Mouse (Mus musculus) retina, postnatal 7 days (tissue): ENCODE data around the gene Rbpj.
"Not testable (repeated sequence)": the region's sequence is repeated elsewhere in the genome, so short reads cannot be mapped to it uniquely, and the experiment has no call there.

Source experiments
- DNase-seq: peaks from one replicate; pipeline ENCODE4 v3.0.0-alpha.2; 2012; ENCODE audit warnings: low read depth, low spot score

Rbpj gene

GRCm38 (mm10) chr5:53511426-53511825, 45.5 kb downstream of the Rbpj start:
- no peak for DNase-seq

- no peak for DNase-seq
These were observed 49.1 kb downstream of the Rbpj start for GRCm38 (mm10) chr5:53514959-53515612.

- DNase-seq: no peak
These were observed 50.5 kb downstream of the Rbpj start for GRCm38 (mm10) chr5:53516482-53516881.

GRCm38 (mm10) chr5:53517802-53518201, 51.9 kb downstream of the Rbpj start:
- DNase-seq: no peak

GRCm38 (mm10) chr5:53519131-53519530, 53.2 kb downstream of the Rbpj start:
- DNase-seq: no peak

GRCm38 (mm10) chr5:53519998-53520577, 54.1 kb downstream of the Rbpj start:
- no peak for DNase-seq

GRCm38 (mm10) chr5:53523046-53523445, 57.1 kb downstream of the Rbpj start:
- no peak for DNase-seq

GRCm38 (mm10) chr5:53524162-53524561, 58.2 kb downstream of the Rbpj start:
- DNase-seq: no peak

- DNase-seq: no peak
These were observed 58.9 kb downstream of the Rbpj start for GRCm38 (mm10) chr5:53524831-53525230.

GRCm38 (mm10) chr5:53525305-53526069, 59.5 kb downstream of the Rbpj start:
- DNase-seq: no peak

- DNase-seq: no peak
These were observed 60.1 kb downstream of the Rbpj start for GRCm38 (mm10) chr5:53526070-53526430.

GRCm38 (mm10) chr5:53529846-53530245, 63.9 kb downstream of the Rbpj start:
- DNase-seq: no peak

GRCm38 (mm10) chr5:53535096-53535495, 69.1 kb downstream of the Rbpj start:
- no peak for DNase-seq

GRCm38 (mm10) chr5:53536635-53537554, 70.9 kb downstream of the Rbpj start:
- no peak for DNase-seq

GRCm38 (mm10) chr5:53539860-53540633, 74.1 kb downstream of the Rbpj start:
- DNase-seq: no peak

GRCm38 (mm10) chr5:53542073-53542472, 76.1 kb downstream of the Rbpj start:
- no peak for DNase-seq

- no peak for DNase-seq
These were observed 77.4 kb downstream of the Rbpj start for GRCm38 (mm10) chr5:53543399-53543798.

GRCm38 (mm10) chr5:53543945-53544344, 78.0 kb downstream of the Rbpj start:
- DNase-seq: no peak

- DNase-seq: no peak
These were observed 80.5 kb downstream of the Rbpj start for GRCm38 (mm10) chr5:53546440-53546839.

GRCm38 (mm10) chr5:53546979-53547472, 81.1 kb downstream of the Rbpj start:
- no peak for DNase-seq

- DNase-seq: not testable (repeated sequence)
These were observed 84.4 kb downstream of the Rbpj start for GRCm38 (mm10) chr5:53550329-53550728.
